Mouse (Mus musculus) intestine, postnatal 0 days (tissue): ENCODE measurements around the gene Nab1. TPM values are rescaled to one million over a fixed set of nuclear protein-coding genes. Genes with fewer than 3 reads are reported as not detected.

Experiments
- ATAC-seq: fragments of 200-750 bp; cut with Nextera tagmentation; 2 replicates; pipeline ENCODE4 v1.8.0; 2017; ENCODE audit warnings: mild to moderate bottlenecking, moderate TSS enrichment, moderate library complexity
- H3K27ac ChIP-seq: fragments of 300-500 bp; sonication (generic); 2 replicates; pipeline ENCODE4 v1.5.1; 2014; ENCODE audit warnings: mild to moderate bottlenecking, low read depth, low read length, moderate library complexity
- H3K27me3 ChIP-seq: fragments of 300-500 bp; sonication (generic); replicated peaks from 2 replicates; pipeline ENCODE4 v1.6.1; 2014; ENCODE audit warnings: low read length, mixed read lengths; ENCODE audit not compliant: control insufficient read depth, insufficient read depth
- H3K36me3 ChIP-seq: fragments of 300-500 bp; sonication (generic); 2 replicates; pipeline ENCODE4 v1.6.1; 2014; ENCODE audit warnings: mild to moderate bottlenecking, moderate library complexity; ENCODE audit not compliant: control insufficient read depth, insufficient read depth
- H3K4me1 ChIP-seq: fragments of 300-500 bp; sonication (generic); replicated peaks from 2 replicates; pipeline ENCODE4 v1.6.1; 2014; ENCODE audit warnings: antibody characterized with exemption, low read length, mixed read lengths; ENCODE audit not compliant: control insufficient read depth, insufficient read depth
- H3K4me2 ChIP-seq: fragments of 300-500 bp; sonication (generic); replicated peaks from 2 replicates; pipeline ENCODE4 v1.6.1; 2014; ENCODE audit warnings: low read depth, mild to moderate bottlenecking, moderate library complexity
- H3K4me3 ChIP-seq: fragments of 300-500 bp; sonication (generic); 2 replicates; pipeline ENCODE4 v1.5.1; 2014; ENCODE audit warnings: low read depth, low read length
- H3K9ac ChIP-seq: fragments of 300-500 bp; sonication (generic); 2 replicates; pipeline ENCODE4 v1.6.1; 2014; ENCODE audit warnings: mild to moderate bottlenecking, low read depth, low read length
- H3K9me3 ChIP-seq: fragments of 300-500 bp; sonication (generic); 2 replicates; pipeline ENCODE4 v1.6.1; 2016; ENCODE audit warnings: mixed run types; ENCODE audit not compliant: control insufficient read depth
- CTCF ChIP-seq: sonication (generic); IDR thresholded peaks from 2 replicates; pipeline ENCODE4 v1.5.1; 2016; ENCODE audit warnings: low read depth, mild to moderate bottlenecking, control low read depth, antibody characterized with exemption, moderate library complexity
- WGBS: fragments of 180-500 bp; shearing (Covaris S2); extraction: QIAGEN DNeasy Blood & Tissue Kit; methylation state at CpG from one replicate; pipeline ENCODE4 v1.1.7; 2014; 5-methylcytosine and 5-hydroxymethylcytosine counted together
- polyA plus RNA-seq: library from polyadenylated mRNA; unstranded; fragments of >200 nt; fragmentation: Nextera tagmentation; extraction: Ambion mirVana; gene quantifications from 2 replicates; pipeline ENCODE4 v1.2.1, GENCODE M21; 2015

The Nab1 gene
- polyA plus RNA-seq, 1 experiment from 2014 or later = 10.3 TPM

- Histone ChIP-seq H3K27ac (no peak overlapping the region), H3K4me2 (no peak overlapping the region), H3K9ac (no peak overlapping the region), H3K4me1 (no peaks in the 10 kb centered on the region), H3K36me3 (peaks cover 18% of the 10 kb centered on the region; the same call in 1 of the 2 replicates), H3K9me3 (no peaks in the 10 kb centered on the region), H3K4me3 (no peak overlapping the region), H3K27me3 (no peaks in the 10 kb centered on the region)
- 74% methylated on average over 7 of the region's 7 CpGs for WGBS
- peak; percentile 52 for TF ChIP-seq CTCF
- no peak for ATAC-seq
Measured at GRCm38 (mm10) chr1:52489538-52490181, 10.8 kb downstream of the Nab1 start.

GRCm38 (mm10) chr1:52484980-52485379, 15.5 kb downstream of the Nab1 start:
- Histone ChIP-seq H3K9me3 (no peaks in the 10 kb centered on the region), H3K36me3 (peaks cover 15% of the 10 kb centered on the region; the same call in 1 of the 2 replicates), H3K4me3 (no peak overlapping the region), H3K4me1 (no peaks in the 10 kb centered on the region), H3K4me2 (no peak overlapping the region), H3K9ac (no peak overlapping the region), H3K27me3 (no peaks in the 10 kb centered on the region), H3K27ac (no peak overlapping the region)
- no peak for TF ChIP-seq CTCF
- WGBS = 93% methylated on average over 4 of the region's 4 CpGs
- no peak for ATAC-seq

GRCm38 (mm10) chr1:52474291-52474690, 26.2 kb downstream of the Nab1 start:
- Histone ChIP-seq H3K27ac (no peak overlapping the region), H3K4me1 (no peaks in the 10 kb centered on the region), H3K9me3 (no peaks in the 10 kb centered on the region), H3K9ac (no peak overlapping the region), H3K4me2 (no peak overlapping the region), H3K4me3 (no peak overlapping the region), H3K36me3 (peaks cover 20% of the 10 kb centered on the region), H3K27me3 (no peaks in the 10 kb centered on the region)
- no peak for TF ChIP-seq CTCF
- ATAC-seq = no peak
- 55% methylated on average over 1 of the region's 1 CpGs for WGBS

- Histone ChIP-seq H3K36me3 (peaks cover 22% of the 10 kb centered on the region), H3K4me2 (no peak overlapping the region), H3K9ac (no peak overlapping the region), H3K9me3 (no peaks in the 10 kb centered on the region), H3K4me1 (no peaks in the 10 kb centered on the region), H3K27me3 (no peaks in the 10 kb centered on the region), H3K4me3 (no peak overlapping the region), H3K27ac (no peak overlapping the region)
- ATAC-seq = no peak
- WGBS = 72% methylated on average over 7 of the region's 7 CpGs
- no peak for TF ChIP-seq CTCF
Measured at GRCm38 (mm10) chr1:52470811-52471489, 29.5 kb downstream of the Nab1 start.

- H3K9ac ChIP-seq = no peak overlapping the region
- H3K27ac ChIP-seq = no peak overlapping the region
- peaks cover 24% of the 10 kb centered on the region for H3K36me3 ChIP-seq
- H3K4me2 ChIP-seq = no peak overlapping the region
- no peak for TF ChIP-seq CTCF
- H3K4me1 ChIP-seq = no peaks in the 10 kb centered on the region
- ATAC-seq = no peak
- no peaks in the 10 kb centered on the region for H3K27me3 ChIP-seq
- 63% methylated on average over 4 of the region's 4 CpGs for WGBS
- H3K9me3 ChIP-seq = no peaks in the 10 kb centered on the region
- H3K4me3 ChIP-seq = no peak overlapping the region
Measured at GRCm38 (mm10) chr1:52470326-52470725, 30.2 kb downstream of the Nab1 start.

GRCm38 (mm10) chr1:52466518-52467120, 33.9 kb downstream of the Nab1 start:
- Histone ChIP-seq H3K36me3 (peaks cover 35% of the 10 kb centered on the region), H3K4me2 (no peak overlapping the region), H3K27ac (no peak overlapping the region), H3K4me3 (no peak overlapping the region), H3K27me3 (no peaks in the 10 kb centered on the region), H3K9ac (no peak overlapping the region), H3K4me1 (no peaks in the 10 kb centered on the region), H3K9me3 (no peaks in the 10 kb centered on the region)
- 92% methylated on average over 8 of the region's 8 CpGs for WGBS
- no peak for TF ChIP-seq CTCF
- ATAC-seq = no peak
